Mouse (Mus musculus) layer of hippocampus, adult 11-12 months (tissue): ENCODE measurements around the gene Ppp1r3e.

Source experiments
- DNase-seq: peaks from one replicate; pipeline ENCODE4 v3.0.0; 2022; ENCODE audit warnings: low spot score

Ppp1r3e gene

GRCm38 (mm10) chr14:54883154-54884021 lies 6.0 kb upstream of the Ppp1r3e start, which contains the start of the genes Bcl2l2 and Gm20521:
Gene Bcl2l2 (plus strand): TSS chr14:54883377.
Gene Gm20521 (plus strand): TSS chr14:54883441.
- DNase-seq, result peak; percentile 74

GRCm38 (mm10) chr14:54876539-54877047 lies 757 bp downstream of the Ppp1r3e start:
- DNase-seq, result peak; percentile 89

GRCm38 (mm10) chr14:54875844-54876538 lies 1.4 kb downstream of the Ppp1r3e start:
- peak; percentile 64 for DNase-seq

GRCm38 (mm10) chr14:54874165-54874564 lies 3.2 kb downstream of the Ppp1r3e start:
- no peak for DNase-seq

- no peak for DNase-seq
These were observed 6.5 kb downstream of the Ppp1r3e start, which contains the start of gene Homez for GRCm38 (mm10) chr14:54870861-54871260. Gene Homez (minus strand): TSS chr14:54870961.

GRCm38 (mm10) chr14:54868026-54868425 lies 9.3 kb downstream of the Ppp1r3e start:
- no peak for DNase-seq

GRCm38 (mm10) chr14:54866936-54867335 lies 10.4 kb downstream of the Ppp1r3e start:
- DNase-seq, result no peak

- DNase-seq, result no peak
These were observed 11.1 kb downstream of the Ppp1r3e start for GRCm38 (mm10) chr14:54866268-54866667.

- no peak for DNase-seq
These were observed 11.7 kb downstream of the Ppp1r3e start for GRCm38 (mm10) chr14:54865626-54866025.

GRCm38 (mm10) chr14:54864313-54865036 lies 12.9 kb downstream of the Ppp1r3e start:
- DNase-seq, result no peak

- peak; percentile 93 for DNase-seq
These were observed 13.6 kb downstream of the Ppp1r3e start for GRCm38 (mm10) chr14:54863501-54864312.

- peak; percentile 78 for DNase-seq
These were observed 16.8 kb downstream of the Ppp1r3e start for GRCm38 (mm10) chr14:54860511-54860910.

GRCm38 (mm10) chr14:54857891-54858290 lies 19.5 kb downstream of the Ppp1r3e start:
- no peak for DNase-seq

- DNase-seq, result no peak
These were observed 20.6 kb downstream of the Ppp1r3e start for GRCm38 (mm10) chr14:54856703-54857102.

- no peak for DNase-seq
These were observed 21.6 kb downstream of the Ppp1r3e start for GRCm38 (mm10) chr14:54855726-54856125.

GRCm38 (mm10) chr14:54843461-54843860 lies 33.9 kb downstream of the Ppp1r3e start:
- DNase-seq, result no peak

- no peak for DNase-seq
These were observed 53.6 kb downstream of the Ppp1r3e start for GRCm38 (mm10) chr14:54823716-54824115.
